Mouse (Mus musculus) neural tube, embryonic 11.5 days (tissue): Measurements from ENCODE around the gene 9530068E07Rik. TPM values are rescaled to one million over a fixed set of nuclear protein-coding genes. Genes with fewer than 3 reads are reported as not detected.
A peak's percentile ranks its signal among the peaks of the same experiment; 100 is the strongest.
"Not testable (repeated sequence)": the region's sequence is repeated elsewhere in the genome, so short reads cannot be mapped to it uniquely, and the experiment has no call there.

Source experiments
- ATAC-seq: fragments of 200-750 bp; cut with Nextera tagmentation; 2 replicates; pipeline ENCODE4 v1.8.0; 2017; ENCODE audit warnings: moderate number of reproducible peaks, mild to moderate bottlenecking, moderate TSS enrichment, moderate library complexity; ENCODE audit not compliant: insufficient read depth, low FRiP score, low TSS enrichment
- DNase-seq: peaks from one replicate; pipeline ENCODE4 v3.0.0-alpha.2; 2015; ENCODE audit warnings: low spot score
- H3K27ac ChIP-seq: fragments of 300-500 bp; sonication (generic); 2 replicates; pipeline ENCODE4 v1.5.1; 2014; ENCODE audit warnings: low read depth, mild to moderate bottlenecking, low read length
- H3K27me3 ChIP-seq: fragments of 300-500 bp; sonication (generic); 2 replicates; pipeline ENCODE4 v1.6.1; 2014; ENCODE audit warnings: mild to moderate bottlenecking, low read length, mixed read lengths; ENCODE audit not compliant: control insufficient read depth, insufficient read depth
- H3K36me3 ChIP-seq: fragments of 300-500 bp; sonication (generic); 2 replicates; pipeline ENCODE4 v1.6.1; 2014; ENCODE audit warnings: mild to moderate bottlenecking, low read length, moderate library complexity, mixed read lengths; ENCODE audit not compliant: control insufficient read depth, insufficient read depth
- H3K4me1 ChIP-seq: fragments of 300-500 bp; sonication (generic); 2 replicates; pipeline ENCODE4 v1.6.1; 2014; ENCODE audit warnings: low read length, mixed read lengths; ENCODE audit not compliant: control insufficient read depth, insufficient read depth
- H3K4me2 ChIP-seq: fragments of 300-500 bp; sonication (generic); 2 replicates; pipeline ENCODE4 v1.6.1; 2014; ENCODE audit warnings: low read depth, mild to moderate bottlenecking, moderate library complexity
- H3K4me3 ChIP-seq: fragments of 300-500 bp; sonication (generic); 2 replicates; pipeline ENCODE4 v1.5.1; 2014; ENCODE audit warnings: low read depth, low read length
- H3K9ac ChIP-seq: fragments of 300-500 bp; sonication (generic); 2 replicates; pipeline ENCODE4 v1.6.1; 2014; ENCODE audit warnings: mild to moderate bottlenecking, low read length
- H3K9me3 ChIP-seq: fragments of 300-500 bp; sonication (generic); 2 replicates; pipeline ENCODE4 v1.6.1; 2016; ENCODE audit warnings: low read length; ENCODE audit not compliant: control insufficient read depth
- WGBS: fragments of 180-500 bp; shearing (Covaris S2); extraction: QIAGEN DNeasy Blood & Tissue Kit; methylation state at CpG from one replicate; pipeline ENCODE4 v1.1.7; 2014; 5-methylcytosine and 5-hydroxymethylcytosine counted together
- polyA plus RNA-seq: library from polyadenylated mRNA; unstranded; fragments of >200 nt; fragmentation: Nextera tagmentation; extraction: Ambion mirVana; gene quantifications from 2 replicates; pipeline ENCODE4 v1.2.1, GENCODE M21; 2014

The 9530068E07Rik gene
- polyA plus RNA-seq, 1 experiment from 2014 or later = 185 TPM

DNA sequence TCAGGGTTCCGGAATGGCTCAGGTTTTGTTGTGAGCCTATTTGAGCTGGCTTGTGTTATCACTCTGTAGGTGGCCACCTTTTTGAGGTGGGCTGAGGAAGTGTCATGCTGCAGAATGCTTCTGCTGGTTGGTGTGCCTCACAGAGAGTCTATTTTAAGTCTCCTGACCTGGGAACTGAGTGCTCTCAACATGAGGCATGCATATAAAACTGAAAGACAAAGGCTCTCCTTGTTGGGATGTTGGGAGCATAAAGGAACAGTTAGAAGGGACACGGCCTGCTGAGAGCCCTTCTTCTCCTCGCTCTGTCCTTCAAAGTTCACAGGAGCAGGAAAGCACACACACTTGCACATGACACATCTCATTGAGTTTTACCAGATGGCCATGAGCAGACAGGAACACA, 9.3 kb upstream of the 9530068E07Rik start:
- Histone ChIP-seq H3K4me3 (no peak overlapping the region), H3K4me2 (no peak overlapping the region), H3K9me3 (no peaks in the 10 kb centered on the region), H3K27me3 (no peaks in the 10 kb centered on the region), H3K36me3 (peaks cover 13% of the 10 kb centered on the region), H3K9ac (no peak overlapping the region), H3K27ac (no peak overlapping the region), H3K4me1 (no peaks in the 10 kb centered on the region)
- WGBS = 84% methylated on average over 3 of the region's 3 CpGs
- DNase-seq = no peak
- no peak for ATAC-seq

- H3K9me3 ChIP-seq = no peaks in the 10 kb centered on the region
- no peak overlapping the region for H3K27ac ChIP-seq
- H3K4me3 ChIP-seq = no peak overlapping the region
- no peaks in the 10 kb centered on the region for H3K27me3 ChIP-seq
- 92% methylated on average over 12 of the region's 12 CpGs for WGBS
- H3K9ac ChIP-seq = no peak overlapping the region
- DNase-seq = no peak
- H3K4me2 ChIP-seq = no peak overlapping the region
- H3K4me1 ChIP-seq = no peaks in the 10 kb centered on the region
- H3K36me3 ChIP-seq = peaks cover 13% of the 10 kb centered on the region
- no peak for ATAC-seq
These were observed 8.1 kb upstream of the 9530068E07Rik start for GRCm38 (mm10) chr11:52388150-52388549.

DNA sequence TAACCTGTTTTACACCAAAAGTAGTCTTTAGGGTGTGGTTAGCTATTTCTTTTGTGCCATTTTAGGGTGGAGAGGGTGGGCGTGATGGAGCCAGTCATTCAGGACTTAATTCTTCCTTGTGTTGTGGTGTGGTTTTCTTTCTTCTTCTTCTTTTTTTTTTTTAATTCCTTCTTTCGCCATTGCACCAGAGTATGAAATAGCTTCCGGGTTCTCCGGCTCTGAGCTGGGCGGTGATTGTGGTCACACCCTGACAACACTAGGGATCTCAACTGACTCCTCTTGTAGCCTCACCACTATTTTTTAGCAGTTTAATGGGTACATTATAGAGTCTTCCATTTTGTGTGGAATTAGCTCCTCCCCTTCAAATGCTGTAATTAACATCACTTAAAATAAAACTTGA, 7.2 kb upstream of the 9530068E07Rik start:
- not testable (repeated sequence) for DNase-seq, H3K27ac ChIP-seq, H3K9me3 ChIP-seq, H3K4me1 ChIP-seq, H3K9ac ChIP-seq, H3K27me3 ChIP-seq, H3K4me2 ChIP-seq, H3K4me3 ChIP-seq, ATAC-seq
- peaks cover 13% of the 10 kb centered on the region for H3K36me3 ChIP-seq
- 95% methylated on average over 5 of the region's 5 CpGs for WGBS

GRCm38 (mm10) chr11:52389933-52390332, 6.3 kb upstream of the 9530068E07Rik start:
- ATAC-seq (no peak), DNase-seq (no peak)
- Histone ChIP-seq H3K4me1 (no peaks in the 10 kb centered on the region), H3K9me3 (no peaks in the 10 kb centered on the region), H3K27me3 (no peaks in the 10 kb centered on the region), H3K9ac (no peak overlapping the region), H3K27ac (no peak overlapping the region), H3K36me3 (peaks cover 10% of the 10 kb centered on the region), H3K4me2 (no peak overlapping the region), H3K4me3 (no peak overlapping the region)
- 93% methylated on average over 7 of the region's 7 CpGs for WGBS

GRCm38 (mm10) chr11:52394494-52394893, 1.7 kb upstream of the 9530068E07Rik start:
- no peaks in the 10 kb centered on the region for H3K4me1 ChIP-seq

GRCm38 (mm10) chr11:52395343-52395742, 885 bp upstream of the 9530068E07Rik start:
- no peaks in the 10 kb centered on the region for H3K4me1 ChIP-seq
- no peaks in the 10 kb centered on the region for H3K9me3 ChIP-seq
- H3K36me3 ChIP-seq = no peaks in the 10 kb centered on the region
- no peak overlapping the region for H3K27ac ChIP-seq
- H3K9ac ChIP-seq = no peak overlapping the region
- 28% methylated on average over 4 of the region's 4 CpGs for WGBS
- no peaks in the 10 kb centered on the region for H3K27me3 ChIP-seq
- no peak overlapping the region for H3K4me3 ChIP-seq
- H3K4me2 ChIP-seq = no peak overlapping the region
- DNase-seq (no peak), ATAC-seq (no peak)

More at GRCm38 (mm10) chr11:52394494-52394893, 1.7 kb upstream of the 9530068E07Rik start:
- Histone ChIP-seq H3K4me3 (no peak overlapping the region), H3K9me3 (no peaks in the 10 kb centered on the region), H3K27me3 (no peaks in the 10 kb centered on the region), H3K9ac (no peak overlapping the region), H3K4me2 (no peak overlapping the region), H3K27ac (no peak overlapping the region), H3K36me3 (no peaks in the 10 kb centered on the region)
- no peak for ATAC-seq
- 78% methylated on average over 4 of the region's 4 CpGs for WGBS
- no peak for DNase-seq

DNA sequence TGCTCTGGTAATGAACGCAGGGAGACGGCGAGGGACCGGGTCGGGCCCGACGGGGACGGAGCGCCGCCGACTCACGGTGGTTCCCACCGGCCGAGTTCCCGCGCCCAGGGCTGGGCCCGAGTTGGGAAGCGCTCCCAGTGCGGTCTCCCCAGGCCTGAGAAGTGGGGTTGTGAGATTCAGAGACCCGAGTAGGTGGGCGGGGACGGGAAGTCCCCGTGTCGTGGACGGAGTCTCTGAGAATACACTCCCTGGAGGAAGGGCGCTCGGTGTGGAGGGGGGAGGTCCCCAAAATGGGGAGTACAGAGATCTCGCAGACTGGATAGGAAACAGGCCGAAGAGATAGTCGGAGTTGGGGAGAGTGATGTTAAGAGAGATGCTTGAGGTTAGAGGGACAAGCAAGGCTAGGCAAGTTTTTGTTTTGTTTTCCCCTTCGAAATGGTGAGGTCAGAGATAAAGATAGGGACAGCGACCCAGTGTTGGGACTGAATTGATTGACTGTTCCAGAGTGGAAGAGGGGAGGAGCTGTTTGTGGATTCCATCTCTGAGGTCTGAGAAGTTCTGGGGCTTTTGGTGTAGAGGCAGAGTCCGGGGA, 465 bp downstream of the 9530068E07Rik start:
- no peaks in the 10 kb centered on the region for H3K9me3 ChIP-seq
- H3K27ac ChIP-seq = peak overlapping the region; percentile 67
- WGBS = under 1% methylated on average over 33 of the region's 33 CpGs
- peak; percentile 42 for DNase-seq
- H3K36me3 ChIP-seq = no peaks in the 10 kb centered on the region
- no peaks in the 10 kb centered on the region for H3K4me1 ChIP-seq
- no peaks in the 10 kb centered on the region for H3K27me3 ChIP-seq
- peak overlapping the region; percentile 57 for H3K4me2 ChIP-seq
- peak; percentile 76 for ATAC-seq
- H3K9ac ChIP-seq = peak overlapping the region; percentile 75
- H3K4me3 ChIP-seq = peak overlapping the region; percentile 77

- no peak for DNase-seq
- H3K36me3 ChIP-seq = no peaks in the 10 kb centered on the region
- H3K9ac ChIP-seq = no peak overlapping the region; the same call in 1 of the 2 replicates
- 88% methylated on average over 4 of the region's 4 CpGs for WGBS
- peak overlapping the region; percentile 57 for H3K4me2 ChIP-seq
- no peak for ATAC-seq
- no peaks in the 10 kb centered on the region for H3K4me1 ChIP-seq
- no peaks in the 10 kb centered on the region for H3K27me3 ChIP-seq
- H3K9me3 ChIP-seq = no peaks in the 10 kb centered on the region
- H3K27ac ChIP-seq = no peak overlapping the region
- peak overlapping the region; percentile 77 for H3K4me3 ChIP-seq
These were observed 1.3 kb downstream of the 9530068E07Rik start for GRCm38 (mm10) chr11:52397385-52397987.

- Histone ChIP-seq H3K9ac (no peak overlapping the region), H3K27ac (no peak overlapping the region), H3K4me1 (no peaks in the 10 kb centered on the region), H3K4me3 (no peak overlapping the region), H3K27me3 (no peaks in the 10 kb centered on the region), H3K9me3 (no peaks in the 10 kb centered on the region), H3K4me2 (no peak overlapping the region), H3K36me3 (peaks cover 12% of the 10 kb centered on the region)
- WGBS = 83% methylated on average over 2 of the region's 2 CpGs
- DNase-seq (no peak), ATAC-seq (no peak)
These were observed 5.2 kb downstream of the 9530068E07Rik start for GRCm38 (mm10) chr11:52401476-52401875.
